Mouse (Mus musculus) cerebellum, postnatal 25 days (tissue): Measurements from ENCODE around the gene Msantd1.
A peak's percentile ranks its signal among the peaks of the same experiment; 100 is the strongest.
"Not testable (repeated sequence)": the region's sequence is repeated elsewhere in the genome, so short reads cannot be mapped to it uniquely, and the experiment has no call there.

Experiments used
- DNase-seq, 2 experiments: peaks; one replicate each; pipeline ENCODE4 v3.0.0; 2021; ENCODE audit warnings: mixed read lengths in 2 of 2

Msantd1 gene

DNA sequence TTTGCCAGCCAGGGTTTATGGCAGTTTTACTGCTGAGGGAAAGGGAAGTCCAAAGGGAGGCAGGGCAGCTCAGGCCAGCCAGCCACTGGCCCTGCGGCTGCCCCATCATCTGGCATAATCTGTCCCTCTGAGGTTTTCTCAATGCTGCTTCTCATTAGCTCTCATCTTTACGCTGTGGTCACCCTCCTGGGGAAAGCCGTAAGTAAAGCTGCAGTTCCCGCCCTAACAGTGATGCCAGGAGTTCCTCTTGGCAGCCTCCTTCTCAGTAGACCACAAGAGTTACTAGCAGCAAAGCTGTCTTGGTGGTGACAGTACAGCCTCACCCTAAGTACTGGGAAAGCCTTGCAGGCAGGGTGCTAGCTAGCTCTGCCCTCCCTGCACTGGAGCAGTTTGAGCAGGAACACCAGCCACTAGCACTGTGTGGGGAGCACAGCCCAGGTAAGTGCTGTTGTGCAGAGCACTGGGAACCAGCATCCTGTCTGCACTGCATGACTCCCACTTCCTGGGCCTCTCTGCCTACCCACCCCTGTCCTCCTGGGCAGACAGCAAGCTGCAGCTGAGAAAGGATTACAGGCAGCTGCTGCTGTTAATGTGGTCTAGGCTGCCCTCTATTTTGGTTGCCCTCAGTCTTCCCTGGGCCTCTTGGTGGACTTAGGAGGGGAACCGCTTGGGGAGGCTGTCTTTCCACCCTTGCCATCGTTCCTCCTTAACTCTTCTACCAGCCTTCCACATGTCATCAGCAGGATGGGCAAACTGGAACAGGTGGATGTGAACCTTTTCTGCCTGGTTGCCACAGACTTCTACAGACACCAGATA, at the start of gene Msantd1:
Gene Msantd1, plus strand, starts transcription at position 103 of the 816 bp plus-strand sequence.
- DNase-seq = no peak

DNA sequence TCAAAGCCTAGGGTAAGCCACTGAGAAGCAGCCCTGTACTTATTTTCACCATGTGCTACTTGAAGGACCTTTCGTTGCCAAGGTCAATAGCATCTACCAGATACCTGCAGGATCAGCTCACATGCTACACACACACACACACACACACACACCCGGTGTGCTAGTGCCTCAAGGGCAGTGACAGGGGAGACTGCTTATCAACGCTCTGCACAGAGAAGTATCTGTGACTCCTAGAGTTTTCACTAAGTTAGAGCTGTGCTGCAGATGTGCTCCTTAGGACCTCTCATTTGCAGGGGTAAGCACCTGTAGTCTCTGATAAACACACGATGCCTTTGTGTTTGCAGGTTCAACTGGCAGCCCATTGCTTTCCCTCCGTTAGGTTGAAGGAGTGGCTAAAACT, 42.4 kb upstream of the Msantd1 start:
- DNase-seq = no peak

DNA sequence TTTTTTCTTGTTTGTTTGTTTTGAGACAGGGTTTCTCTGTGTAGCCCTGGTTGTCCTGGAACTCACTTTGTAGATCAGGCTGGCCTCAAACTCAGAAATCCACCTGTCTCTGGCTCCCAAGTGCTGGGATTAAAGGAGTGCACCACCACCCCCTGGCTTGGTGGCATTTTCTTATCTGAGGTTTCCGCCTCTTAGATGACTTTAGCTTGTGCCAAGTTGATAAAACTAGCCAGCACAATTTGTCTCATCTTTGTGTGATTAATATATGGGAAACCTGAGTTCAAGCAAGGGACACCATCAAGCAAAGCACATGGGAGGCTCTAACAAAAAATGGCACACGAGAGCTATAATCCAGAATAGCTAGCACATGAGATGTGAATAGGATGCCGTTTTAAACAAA, 27.5 kb upstream of the Msantd1 start:
- DNase-seq = not testable (repeated sequence)

DNA sequence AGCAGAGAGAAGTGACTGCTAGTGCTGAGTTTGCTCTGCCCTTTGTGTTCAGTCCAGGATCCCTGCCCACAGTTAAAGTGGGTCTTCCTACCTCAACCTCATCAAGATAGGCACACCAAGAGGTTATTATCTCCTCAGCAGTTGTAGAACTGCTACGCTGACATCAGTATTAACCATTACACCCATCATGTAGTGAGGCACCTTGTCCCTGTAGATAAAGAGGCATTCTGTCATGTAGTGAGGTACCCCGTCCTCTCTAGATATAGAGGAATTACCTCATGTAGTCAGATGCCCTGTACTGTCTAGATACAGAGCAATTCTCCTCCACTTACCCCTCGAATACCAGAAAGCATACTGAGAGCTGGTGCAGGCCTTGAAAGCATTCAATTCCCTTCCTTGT, 26.8 kb upstream of the Msantd1 start:
- no peak for DNase-seq

DNA sequence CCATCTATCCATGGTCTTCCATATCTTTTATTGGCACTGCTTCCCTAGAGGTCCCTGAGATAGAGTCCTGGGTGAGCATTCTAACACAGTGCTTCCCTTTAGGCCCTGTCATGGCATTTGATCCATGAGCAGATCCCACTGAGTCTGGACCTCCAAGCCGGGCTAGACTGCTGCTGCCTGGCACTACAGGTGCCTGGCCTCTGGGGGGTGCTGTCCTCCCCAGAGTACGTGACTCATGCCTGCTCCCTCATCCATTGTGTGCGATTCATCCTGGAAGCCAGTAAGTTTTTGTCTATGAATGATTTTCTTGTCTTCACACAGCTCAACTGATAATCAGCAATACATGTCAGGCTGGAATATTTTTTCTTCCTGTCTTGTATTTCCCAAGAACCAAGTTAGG, 22.6 kb upstream of the Msantd1 start:
- DNase-seq = peak in 1 of 2 experiments; percentile 24

DNA sequence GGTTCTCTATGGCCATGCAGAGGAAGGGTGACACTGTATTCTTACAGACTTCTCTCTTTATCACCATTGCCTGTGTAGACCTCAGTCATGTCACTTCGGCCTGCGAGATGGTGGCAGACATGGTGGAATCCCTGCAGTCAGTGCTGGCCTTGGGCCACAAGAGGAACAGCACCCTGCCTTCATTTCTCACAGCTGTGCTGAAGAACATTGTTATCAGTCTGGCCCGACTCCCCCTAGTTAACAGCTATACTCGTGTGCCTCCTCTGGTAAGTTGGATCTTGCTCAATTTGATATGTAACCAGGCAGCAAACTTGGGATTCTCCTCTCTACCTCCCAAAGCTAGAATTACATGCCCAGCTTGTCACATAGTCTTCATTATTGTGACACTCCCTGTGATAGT, 18.6 kb upstream of the Msantd1 start:
- DNase-seq = no peak

DNA sequence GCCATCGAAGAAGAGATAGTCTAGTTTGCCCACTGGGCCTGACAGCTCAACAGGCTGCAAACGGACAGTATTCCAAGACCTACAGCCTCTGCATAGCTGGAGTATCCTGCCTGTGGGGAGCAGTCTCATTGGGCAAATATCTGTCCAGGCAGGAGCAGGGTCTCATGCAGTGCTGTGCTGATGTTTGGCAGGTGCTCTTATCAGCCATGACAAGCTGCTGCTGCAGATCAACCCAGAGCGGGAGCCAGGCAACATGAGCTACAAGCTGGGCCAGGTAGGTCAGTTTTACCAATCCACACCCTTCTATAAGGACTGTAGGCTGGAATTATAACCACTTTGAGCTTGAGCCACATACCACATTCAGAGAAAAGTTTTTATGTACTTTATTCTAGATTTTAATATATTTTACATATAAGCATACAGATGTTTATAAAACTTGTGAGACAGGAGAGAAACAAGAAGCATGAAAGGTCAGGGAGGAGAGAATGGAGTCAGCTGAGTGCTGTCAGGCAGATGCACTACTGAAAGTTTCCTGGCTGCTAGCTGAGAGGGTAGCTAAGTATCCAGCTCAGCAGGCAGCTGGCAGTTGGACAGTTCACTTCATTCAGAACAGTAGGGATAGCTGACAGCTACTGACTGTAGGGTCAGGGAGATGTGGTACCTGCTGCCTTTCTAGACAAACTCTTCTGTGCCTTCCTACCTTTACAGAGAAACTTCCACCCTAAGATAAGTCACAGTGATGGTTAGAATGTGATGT, 10.9 kb upstream of the Msantd1 start:
- no peak for DNase-seq

DNA sequence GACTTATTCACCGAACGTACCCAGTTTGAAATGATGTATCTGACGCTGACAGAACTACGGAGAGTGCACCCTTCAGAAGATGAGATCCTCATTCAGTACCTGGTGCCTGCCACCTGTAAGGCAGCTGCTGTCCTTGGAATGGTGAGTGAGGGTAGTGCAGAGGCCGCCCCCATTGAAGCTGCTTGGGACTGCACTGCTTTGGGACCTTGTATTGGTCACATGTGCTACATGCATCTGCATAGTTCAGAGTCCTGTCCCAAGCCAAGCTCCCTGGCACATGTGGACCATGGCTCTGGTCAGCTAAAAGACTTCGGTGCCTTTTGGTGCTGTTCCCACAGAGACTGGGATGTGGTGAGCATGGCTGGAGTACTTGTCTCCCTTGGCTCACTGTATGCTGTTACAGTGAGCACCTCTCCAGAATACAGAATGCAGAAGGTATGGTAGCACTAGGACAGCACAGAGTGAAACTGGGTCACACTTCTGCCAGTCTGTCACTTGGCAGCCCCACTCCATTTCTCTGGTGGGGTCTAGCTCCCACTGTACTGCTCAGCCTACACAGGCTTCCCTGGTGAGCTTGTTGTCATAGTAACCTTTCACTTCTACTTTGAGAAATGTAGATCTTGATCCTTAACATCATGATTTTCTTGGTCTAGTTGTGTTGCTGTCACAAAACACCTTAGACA, 7.9 kb upstream of the Msantd1 start:
- DNase-seq = no peak

DNA sequence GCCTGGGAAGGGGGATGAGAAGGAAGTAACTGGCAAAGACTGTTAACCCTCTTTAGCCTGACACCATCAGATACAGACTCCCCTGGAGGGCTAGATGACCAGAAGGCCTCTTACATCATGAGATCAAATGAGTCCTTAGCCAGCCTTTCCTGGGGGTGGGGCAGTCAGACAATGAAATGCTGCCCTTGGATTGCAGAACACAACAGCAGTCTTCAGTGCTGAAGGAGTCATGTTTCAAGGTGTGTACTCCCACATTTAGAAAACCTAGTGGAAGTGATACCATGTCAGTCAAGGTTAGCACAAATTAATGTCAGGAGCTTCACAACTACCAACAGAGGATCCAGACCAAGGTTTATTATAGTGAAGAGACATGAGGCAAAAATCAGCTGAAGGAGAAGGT, 5.4 kb upstream of the Msantd1 start:
- DNase-seq = no peak

DNA sequence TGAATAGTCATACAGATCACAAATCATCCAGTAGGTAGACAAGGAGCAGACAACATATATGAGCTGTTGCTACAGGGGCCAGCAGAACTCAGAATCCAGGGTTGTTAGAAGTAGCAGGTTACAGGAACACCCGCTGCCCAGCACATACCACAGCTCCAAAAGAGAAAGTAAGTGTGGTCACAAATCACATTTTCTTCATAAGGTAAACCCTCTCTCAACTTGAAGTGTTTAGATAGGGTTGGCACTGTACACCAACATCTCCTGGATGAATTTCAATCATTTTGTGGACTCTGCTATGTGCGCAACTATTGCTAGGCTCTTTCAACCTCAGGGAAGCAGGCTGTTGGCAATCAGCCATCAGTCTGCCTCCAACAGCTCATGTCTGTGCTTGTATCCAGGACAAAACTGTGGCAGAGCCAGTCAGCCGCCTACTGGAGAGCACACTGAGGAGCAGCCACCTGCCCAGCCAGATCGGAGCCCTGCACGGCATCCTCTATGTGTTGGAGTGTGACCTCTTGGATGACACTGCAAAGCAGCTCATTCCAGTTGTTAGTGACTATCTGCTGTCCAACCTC, 4.9 kb upstream of the Msantd1 start:
- peak; percentile 80 to 88 for DNase-seq

DNA sequence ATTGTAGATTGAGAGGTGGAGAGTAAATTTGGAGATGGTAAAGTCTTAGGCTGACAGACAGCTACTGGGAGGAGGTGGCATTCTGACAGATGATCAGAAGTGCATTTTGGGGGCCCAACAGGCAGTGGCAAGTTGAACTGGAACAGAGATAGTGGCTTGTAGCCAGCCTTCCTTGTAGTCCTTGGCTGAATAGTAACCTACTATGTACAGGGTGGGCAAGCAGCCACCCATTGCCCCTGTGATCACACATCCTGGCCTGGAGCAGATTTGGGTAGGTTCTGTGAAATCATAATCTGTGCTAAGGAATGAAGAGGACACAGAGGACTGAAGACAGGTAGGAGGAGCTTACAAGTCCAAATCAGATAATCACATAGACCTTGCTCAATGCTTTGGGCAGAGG, 3.4 kb upstream of the Msantd1 start:
- no peak for DNase-seq

DNA sequence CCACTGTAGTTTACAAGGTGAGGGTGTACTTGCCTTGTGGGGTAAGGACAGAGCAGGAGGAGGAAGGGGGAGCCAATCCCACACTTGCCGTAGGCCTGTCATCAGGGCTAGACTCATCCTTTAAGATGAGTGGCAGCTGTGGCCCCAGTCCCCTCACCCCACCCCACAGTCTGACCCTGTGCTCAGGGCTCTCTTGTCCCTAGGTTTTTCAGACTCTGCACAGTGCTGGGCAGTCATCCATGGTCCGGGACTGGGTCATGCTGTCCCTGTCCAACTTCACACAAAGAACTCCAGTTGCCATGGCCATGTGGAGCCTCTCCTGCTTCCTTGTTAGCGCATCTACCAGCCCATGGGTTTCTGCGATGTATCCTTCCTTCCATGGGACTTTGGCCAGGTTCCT, 582 bp upstream of the Msantd1 start:
- no peak for DNase-seq

DNA sequence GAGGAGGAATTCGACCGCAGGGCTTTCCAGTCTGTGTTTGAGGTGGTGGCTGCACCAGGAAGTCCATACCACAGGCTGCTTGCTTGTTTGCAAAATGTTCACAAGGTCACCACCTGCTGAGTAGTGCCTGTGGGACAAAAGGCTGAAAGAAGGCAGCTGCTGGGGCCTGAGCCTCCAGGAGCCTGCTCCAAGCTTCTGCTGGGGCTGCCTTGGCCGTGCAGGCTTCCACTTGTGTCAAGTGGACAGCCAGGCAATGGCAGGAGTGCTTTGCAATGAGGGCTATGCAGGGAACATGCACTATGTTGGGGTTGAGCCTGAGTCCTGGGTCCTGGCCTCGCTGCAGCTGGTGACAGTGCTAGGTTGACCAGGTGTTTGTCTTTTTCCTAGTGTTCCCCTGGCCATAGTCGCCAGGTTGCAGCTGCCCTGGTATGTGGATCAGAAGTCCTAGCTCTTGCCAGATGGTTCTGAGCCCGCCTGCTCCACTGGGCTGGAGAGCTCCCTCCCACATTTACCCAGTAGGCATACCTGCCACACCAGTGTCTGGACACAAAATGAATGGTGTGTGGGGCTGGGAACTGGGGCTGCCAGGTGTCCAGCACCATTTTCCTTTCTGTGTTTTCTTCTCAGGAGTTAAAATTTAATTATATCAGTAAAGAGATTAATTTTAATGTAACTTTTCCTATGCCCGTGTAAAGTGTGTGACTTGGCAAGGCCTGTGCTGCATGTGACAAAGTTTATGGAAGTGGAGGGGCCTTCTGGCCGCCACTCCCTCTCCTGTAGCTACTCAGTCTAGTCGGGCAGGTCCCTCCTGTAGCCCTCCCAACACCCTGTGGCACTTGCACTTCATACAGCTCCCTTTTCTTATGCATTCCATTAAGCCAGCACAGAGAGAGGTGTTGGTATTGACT, 1.2 kb downstream of the Msantd1 start:
- DNase-seq = no peak

DNA sequence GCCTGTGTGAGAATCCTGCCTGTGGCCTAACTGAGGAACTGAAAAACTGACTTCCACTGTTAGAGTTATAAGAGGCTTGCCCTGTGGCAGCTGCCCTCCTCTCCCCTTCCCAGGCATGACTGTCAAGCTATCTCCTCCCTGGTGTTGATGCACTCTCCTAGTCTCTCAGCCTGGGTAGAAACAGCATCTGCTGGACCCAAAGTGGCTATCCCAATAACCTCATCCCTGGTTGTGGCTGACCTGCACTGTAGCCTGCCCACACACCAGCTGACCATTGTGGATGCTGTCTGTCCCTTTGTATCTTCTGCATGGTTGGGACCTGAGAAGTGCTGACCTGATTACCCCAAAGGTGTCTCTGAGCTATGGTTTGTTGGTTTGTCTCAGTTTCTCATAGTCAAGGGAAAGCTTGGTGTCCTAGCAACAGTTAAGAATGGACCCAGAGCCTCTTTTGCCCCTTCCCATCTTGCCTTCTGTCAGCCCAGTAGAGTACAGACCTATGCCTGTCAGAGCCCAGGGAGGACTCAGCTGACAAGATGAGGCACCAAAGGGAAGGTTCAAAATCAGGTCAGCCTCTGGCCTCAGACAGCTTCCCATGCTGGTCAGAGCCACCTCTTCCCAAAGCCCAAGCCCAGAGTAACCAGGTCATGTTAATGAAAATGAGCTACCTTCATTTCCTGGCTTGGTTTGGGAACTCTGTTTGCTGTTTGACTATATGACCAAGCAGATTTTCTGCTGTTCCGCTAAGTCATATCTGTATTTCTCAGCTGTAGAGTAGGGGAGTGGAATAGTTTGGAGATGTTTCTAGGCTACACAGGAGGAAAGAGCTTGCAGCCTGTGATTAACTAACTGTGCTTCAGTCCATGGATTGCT, 2.1 kb downstream of the Msantd1 start:
- no peak for DNase-seq

DNA sequence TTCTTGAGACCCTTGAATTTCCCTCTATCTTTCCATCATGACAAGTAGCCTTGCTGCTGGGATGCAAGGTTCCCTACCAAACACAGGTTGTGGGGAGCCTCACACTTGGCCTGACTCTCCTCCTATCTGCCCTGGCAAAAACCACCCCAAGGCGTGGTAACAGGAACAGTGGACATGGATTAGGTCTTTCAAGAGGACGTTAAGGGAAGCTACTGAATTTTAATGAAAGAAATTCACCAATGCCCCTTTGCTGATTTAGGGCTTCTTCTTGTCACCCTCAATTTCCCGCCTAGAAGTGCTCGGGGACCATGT, 2.6 kb downstream of the Msantd1 start:
- no peak for DNase-seq

DNA sequence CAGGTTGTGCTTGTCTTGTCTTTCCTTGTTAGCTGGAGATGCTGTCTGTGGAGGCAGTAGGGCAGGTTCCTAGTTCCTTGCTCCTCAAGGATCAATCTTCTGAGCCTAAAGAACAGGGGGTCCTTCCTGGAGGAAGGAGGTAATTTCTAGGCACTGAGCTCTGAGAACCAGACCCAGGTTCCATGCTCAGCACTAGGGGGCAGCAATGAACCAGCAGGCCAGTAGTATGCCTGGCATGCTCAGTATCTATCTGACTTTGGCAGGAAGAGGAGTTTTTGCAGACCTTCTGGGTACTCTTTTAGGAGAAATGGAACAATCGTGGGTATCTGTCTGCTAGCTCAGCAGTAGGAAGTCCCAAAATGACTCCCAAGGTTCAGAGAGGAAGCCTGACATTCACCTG, 8.0 kb downstream of the Msantd1 start:
- peak; percentile 73 to 84 for DNase-seq

DNA sequence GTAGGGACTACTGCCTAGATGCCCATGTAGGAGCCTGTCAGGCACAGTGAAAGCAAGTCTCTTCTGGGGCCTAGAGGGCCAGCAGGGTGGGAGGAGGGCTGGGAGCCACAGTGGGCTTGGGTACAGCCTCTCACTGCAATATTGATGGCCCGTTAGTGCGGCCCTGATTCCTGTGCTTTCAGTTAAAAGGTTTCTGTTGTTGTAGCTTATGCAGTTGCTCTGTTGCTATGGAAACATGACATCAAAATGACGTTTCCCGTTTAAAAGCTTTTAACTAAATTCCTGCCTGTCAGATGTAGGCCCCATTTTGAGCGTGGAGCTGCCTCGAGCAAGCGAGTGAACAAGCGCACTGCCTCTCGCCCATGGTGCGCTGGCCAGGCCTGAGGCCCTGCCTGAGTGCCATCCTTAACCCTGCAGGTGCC, 9.4 kb downstream of the Msantd1 start:
- no peak for DNase-seq

DNA sequence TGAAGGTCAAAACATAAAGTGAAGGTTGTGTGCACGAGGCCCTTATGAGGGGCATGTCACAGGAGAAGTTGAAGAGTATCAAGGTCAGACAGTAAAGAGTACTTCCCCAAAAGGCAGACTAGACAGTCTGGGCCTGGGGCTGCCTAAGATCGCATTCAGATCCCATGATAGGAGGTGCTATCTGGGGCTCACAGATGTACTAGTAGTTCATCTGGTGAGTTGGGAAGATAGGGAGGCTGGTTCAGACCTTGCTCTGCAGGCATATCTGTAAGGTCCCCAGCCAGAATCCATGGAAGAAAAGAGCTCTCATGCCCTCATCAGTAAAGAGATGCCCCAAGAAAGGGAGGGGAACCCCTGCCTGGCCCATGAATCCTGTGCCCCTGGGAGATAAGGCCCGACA, 11.0 kb downstream of the Msantd1 start:
- DNase-seq = no peak

DNA sequence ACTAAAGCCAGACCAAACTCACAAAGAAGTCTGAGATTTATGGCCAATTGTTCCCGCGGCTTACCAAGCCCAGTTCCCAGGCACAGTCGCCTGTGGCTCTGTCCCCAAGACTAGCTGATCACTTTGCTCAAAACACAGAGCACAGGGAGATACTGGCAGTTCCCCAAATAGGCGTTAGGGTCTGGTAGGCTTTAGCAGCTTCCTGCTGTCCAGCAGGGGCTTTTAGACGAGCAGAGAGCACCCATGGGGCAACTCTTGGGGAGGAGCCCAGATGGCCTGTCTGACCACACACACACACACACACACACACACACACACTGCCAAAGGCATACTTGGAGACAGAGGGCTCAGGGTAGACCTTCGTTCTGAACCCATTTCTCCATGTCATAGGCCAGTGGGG, 14.7 kb downstream of the Msantd1 start:
- no peak for DNase-seq

DNA sequence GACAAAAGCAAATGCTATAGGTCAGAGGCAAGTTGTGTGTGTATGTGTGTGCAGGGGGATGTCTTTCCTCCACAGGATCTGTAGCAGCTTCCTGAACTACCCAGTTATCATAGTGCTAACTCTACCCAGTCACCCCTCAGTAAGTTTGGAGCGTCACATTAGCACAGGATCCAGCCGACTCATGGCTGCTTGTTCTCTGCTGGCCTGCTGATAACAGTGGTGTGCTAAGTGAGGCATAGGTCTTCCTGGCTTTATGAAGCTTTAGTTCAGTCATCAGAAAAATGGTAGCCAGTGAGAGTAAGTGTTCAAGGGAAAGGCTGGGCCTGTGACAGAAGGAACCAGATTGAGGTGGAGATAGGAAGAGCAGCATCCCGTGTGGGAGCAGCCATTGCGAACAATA, 16.1 kb downstream of the Msantd1 start:
- no peak for DNase-seq

DNA sequence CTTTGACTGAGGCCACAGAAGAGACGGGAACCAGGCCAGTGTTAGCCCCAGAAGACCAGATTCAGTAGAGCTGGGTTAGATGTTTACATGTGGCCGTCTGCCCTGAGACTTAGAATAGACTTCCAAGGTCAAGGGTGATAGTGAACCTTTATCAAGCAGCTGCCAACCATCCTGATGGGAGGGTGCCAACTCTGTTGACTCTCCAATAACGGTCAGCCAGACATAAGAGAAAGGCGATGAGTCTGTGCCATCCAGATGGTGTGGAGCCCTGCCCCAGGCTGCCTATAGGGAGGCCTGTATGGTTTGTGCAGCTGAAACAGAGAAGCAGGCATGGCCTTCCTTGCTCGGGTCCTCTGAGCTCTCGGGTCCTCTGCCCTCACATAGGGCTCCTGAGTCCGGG, 16.7 kb downstream of the Msantd1 start:
- no peak for DNase-seq
